Mouse (Mus musculus): ENCODE measurements around the gene Nhsl2. TPM values are rescaled to one million over a fixed set of nuclear protein-coding genes. Genes with fewer than 3 reads are reported as not detected.

Nhsl2 gene
- polyA plus RNA-seq (2015; fragmentation: Nextera tagmentation; extraction: Ambion mirVana), result 4.8 and 5.5 TPM in 2 replicates

GRCm38 (mm10) chrX:101849281-101849821 is at the start of gene Nhsl2:
Gene Nhsl2 (plus strand): TSS chrX:101849385.

GRCm38 (mm10) chrX:102070591-102071471 is 221.6 kb downstream of the Nhsl2 start, which contains the start of gene Rtl5:
Gene Rtl5 (minus strand): TSS chrX:102071304.

GRCm38 (mm10) chrX:102119042-102119864 is 270.1 kb downstream of the Nhsl2 start, which contains the start of gene Pin4:
Gene Pin4 (plus strand): TSS chrX:102119447.

Small RNAs within 50 kb of the gene (microRNA-seq; reads per million reads assigned to microRNA genes)
- not detected for gene Gm27843

Other genes starting within 250 kb of the Nhsl2 start
- 85.8 and 109 TPM in 2 replicates for gene Ogt, start 209.3 kb upstream of the Nhsl2 start, polyA plus RNA-seq (2015; fragmentation: Nextera tagmentation; extraction: Ambion mirVana)
- gene Cxcr3, start 115.1 kb upstream of the Nhsl2 start, polyA plus RNA-seq (2015; fragmentation: Nextera tagmentation; extraction: Ambion mirVana), result 0.19 TPM in 1 of 2 replicates, not detected in the other
- 0.10 TPM in 1 of 2 replicates, not detected in the other for gene Gm4779, start 55.0 kb upstream of the Nhsl2 start, polyA plus RNA-seq (2015; fragmentation: Nextera tagmentation; extraction: Ambion mirVana)
- gene 8030474K03Rik, start 54.7 kb upstream of the Nhsl2 start, polyA plus RNA-seq (2015; fragmentation: Nextera tagmentation; extraction: Ambion mirVana), result not detected in 2 replicates
- gene Rtl5, start 221.9 kb downstream of the Nhsl2 start, polyA plus RNA-seq (2015; fragmentation: Nextera tagmentation; extraction: Ambion mirVana), result 4.8 and 5.2 TPM in 2 replicates